Mouse (Mus musculus) urinary bladder, postnatal 0 days (tissue): Measurements from ENCODE around the gene Elf5. TPM values are rescaled to one million over a fixed set of nuclear protein-coding genes. Genes with fewer than 3 reads are reported as not detected.

ENCODE experiments used
- polyA plus RNA-seq: library from polyadenylated mRNA; unstranded; fragments of >200 nt; fragmentation: Nextera tagmentation; extraction: Ambion mirVana; gene quantifications from 2 replicates; pipeline ENCODE4 v1.2.1, GENCODE M21; 2015

The Elf5 gene
- 0.40 and 0.53 TPM in 2 replicates for polyA plus RNA-seq

GRCm38 (mm10) chr2:103411348-103411747 lies at the start of gene Elf5:
Gene Elf5 (plus strand): TSS chr2:103411688.

GRCm38 (mm10) chr2:103484617-103485401 lies 73.3 kb downstream of the Elf5 start, which contains the start of gene Cat:
Gene Cat (minus strand): TSS chr2:103485160.

Other genes with a start within 250 kb of the Elf5 start
- gene Ehf, start 108.4 kb upstream of the Elf5 start, polyA plus RNA-seq, result 17.0 and 18.0 TPM in 2 replicates
- 37.6 and 46.5 TPM in 2 replicates for gene Cat, start 73.5 kb downstream of the Elf5 start, polyA plus RNA-seq
- 1.6 and 2.2 TPM in 2 replicates for gene Abtb2, start 154.6 kb downstream of the Elf5 start, polyA plus RNA-seq